Mouse (Mus musculus): Measurements from ENCODE around the gene Gm26602.
A peak's percentile ranks its signal among the peaks of the same experiment; 100 is the strongest.
"Not testable (repeated sequence)": the region's sequence is repeated elsewhere in the genome, so short reads cannot be mapped to it uniquely, and the experiment has no call there.

Gene Gm26602

DNA sequence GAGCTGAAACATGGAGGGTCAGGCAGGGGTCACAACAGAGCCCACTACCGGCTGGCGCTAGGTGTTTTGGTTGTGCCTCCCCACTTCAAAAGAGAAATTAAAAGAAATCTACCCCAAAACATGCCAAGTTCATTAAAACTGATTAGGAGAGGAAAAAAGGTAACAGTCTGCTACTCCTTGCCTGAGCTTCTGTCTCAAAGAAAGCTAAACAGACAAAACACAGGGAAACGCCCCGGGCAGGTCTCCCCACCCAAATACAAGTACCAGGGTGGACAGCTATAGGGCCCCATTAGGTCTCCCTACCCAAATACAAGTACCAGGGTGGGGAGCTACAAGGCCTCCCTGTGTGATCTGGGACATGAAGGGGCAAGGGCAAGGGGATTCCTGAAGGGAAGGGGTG lies at the start of gene Gm26602:
Gm26602 (plus strand) TSS at position 301 of the 400 bp plus-strand sequence.
- no peak for DNase-seq (ENCODE audit: low read depth)

DNA sequence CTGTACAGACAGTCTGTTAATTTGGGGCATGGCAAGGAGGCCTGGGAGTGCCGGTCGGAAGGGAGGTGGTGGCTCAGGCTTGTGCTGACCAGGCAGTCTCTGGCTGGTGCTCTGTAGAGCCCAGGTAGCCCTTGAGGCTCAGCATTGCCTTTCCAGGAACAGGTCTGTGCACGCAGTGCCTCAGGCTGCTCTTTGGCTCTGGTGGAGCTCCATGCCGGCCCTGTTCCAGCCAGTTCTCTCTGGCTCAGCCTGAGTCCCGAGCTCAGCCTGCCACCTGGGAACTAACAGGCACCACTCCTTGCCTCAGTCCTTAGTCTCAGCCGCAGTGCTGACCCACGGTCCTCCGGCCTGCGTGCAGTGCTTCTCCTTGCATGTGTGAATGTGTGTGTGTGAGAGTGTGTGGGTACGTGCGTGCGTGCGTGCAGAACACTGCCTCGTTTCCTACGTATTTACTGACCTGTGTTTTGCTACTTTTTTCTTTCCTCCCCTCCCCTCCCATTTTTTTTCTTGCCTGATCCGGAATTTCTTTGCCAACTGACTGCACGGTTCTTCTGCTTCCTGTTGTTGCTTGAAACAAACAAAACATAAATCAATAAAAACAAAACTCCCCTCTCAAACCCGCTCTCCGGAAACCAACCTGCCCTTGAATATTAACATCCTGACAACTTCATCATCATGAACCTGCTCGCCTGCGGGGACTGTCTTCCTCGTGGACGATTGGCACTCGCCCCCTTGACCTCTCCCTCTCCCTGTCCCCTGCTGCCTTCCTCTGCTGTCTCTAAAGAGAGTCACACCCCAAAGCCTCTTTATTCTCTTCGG lies 49.2 kb upstream of the Gm26602 start:
- DNase-seq (ENCODE audit: low read depth) = no peak

DNA sequence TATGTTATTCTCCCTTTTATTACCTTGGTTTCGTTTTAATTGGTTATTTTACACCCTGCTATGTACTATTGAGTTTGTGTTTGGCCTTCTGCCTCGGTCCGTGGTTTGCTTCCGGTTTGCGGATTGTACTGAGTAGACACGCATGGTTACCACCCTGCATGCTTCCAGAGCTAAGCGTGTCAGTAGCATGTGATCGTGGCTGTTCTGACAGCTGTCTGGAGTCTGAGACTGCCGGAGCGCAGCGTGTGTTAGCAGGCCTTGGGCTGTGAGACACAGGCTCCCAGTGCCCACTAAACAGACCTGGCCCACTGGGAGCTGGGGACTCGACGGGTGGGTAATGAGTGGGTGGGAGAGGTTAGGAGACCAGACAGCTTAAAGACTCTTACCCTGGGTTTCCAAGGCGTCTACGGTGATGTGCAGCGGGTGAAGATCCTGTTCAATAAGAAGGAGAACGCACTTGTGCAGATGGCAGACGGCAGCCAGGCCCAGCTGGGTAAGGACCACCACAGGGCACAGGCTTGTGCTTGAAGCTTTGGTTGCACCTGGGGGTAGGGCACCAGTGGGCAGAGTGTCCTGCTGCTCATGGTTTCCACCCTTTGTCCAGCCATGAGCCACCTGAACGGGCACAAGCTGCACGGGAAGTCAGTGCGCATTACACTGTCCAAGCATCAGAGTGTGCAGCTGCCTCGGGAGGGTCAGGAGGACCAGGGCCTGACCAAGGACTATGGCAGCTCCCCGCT lies 48.4 kb upstream of the Gm26602 start:
- no peak for DNase-seq (ENCODE audit: low read depth)

DNA sequence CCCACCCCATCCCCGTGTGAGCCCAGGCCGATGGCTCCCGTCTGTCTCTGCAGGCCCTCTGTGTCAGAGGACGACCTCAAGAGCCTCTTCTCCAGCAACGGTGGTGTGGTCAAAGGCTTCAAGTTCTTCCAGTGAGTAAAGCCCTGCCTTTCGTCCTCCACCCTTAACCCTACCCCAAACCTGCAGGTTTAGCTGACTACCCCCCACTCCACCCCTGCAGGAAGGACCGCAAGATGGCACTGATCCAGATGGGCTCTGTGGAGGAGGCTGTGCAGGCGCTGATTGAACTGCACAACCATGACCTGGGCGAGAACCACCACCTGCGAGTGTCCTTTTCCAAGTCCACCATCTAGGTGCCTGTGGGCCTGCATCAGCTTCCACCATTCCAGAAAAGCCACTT lies 47.7 kb upstream of the Gm26602 start:
- no peak for DNase-seq (ENCODE audit: low read depth)

DNA sequence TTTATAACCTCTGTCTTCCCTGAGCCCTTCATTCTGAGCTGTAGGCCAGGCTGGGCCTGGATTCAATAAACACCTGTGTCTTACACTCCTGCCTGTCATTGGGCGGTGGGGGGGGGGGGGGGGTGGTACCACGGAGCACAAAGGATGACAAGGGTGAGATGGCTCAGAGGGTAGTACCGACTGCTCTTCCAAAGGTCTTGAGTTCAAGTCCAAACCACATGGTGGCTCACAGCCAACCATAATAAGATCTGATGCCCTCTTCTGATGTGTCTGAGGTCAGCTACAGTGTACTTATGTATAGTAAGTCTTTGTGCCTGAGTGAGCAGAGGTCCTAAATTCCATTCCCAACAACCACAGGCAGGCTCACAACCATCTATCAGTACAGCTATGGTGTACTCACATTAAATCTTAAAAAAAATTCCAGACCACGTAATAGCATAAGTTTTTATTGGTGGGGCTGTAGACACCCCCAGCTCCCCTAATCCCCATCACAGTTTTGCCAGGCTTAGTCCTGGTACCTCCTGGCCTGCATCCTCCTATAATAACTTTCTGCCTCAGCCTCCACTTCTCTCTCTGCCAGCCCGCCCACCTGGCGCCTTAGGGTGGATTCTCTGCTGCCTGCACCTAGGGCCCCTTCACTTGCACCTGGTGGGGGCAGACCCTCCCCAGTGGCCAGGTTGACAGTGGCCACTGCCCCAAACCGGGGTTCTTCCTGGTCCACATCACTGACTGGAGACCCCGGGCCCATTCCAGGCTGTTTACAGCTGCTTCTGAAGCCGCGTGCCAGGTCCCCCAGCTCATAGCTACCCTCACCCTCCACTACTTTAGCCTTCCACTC lies 46.1 kb upstream of the Gm26602 start:
- DNase-seq (ENCODE audit: low read depth) = peak; percentile 74

DNA sequence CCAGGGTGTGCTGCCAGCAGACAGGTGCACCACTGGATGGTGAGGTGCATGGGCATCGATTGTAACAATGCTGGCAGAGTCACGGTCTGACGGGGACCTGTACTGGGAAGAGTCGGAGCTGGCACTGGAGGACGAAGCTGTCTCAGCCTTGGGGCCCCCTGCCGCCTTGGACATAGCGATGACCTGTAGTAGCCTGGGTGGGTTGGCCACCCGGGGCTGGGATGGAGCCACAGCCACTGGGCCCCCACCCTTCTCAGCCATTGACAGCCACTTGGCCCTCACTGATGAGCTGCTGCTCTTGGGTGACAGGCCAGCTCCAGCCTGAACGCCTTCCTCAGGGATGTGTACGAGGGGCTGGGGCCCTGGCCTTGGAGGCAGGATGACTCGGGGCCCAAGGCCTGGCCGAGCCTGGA lies 45.5 kb upstream of the Gm26602 start:
- no peak for DNase-seq (ENCODE audit: low read depth)

DNA sequence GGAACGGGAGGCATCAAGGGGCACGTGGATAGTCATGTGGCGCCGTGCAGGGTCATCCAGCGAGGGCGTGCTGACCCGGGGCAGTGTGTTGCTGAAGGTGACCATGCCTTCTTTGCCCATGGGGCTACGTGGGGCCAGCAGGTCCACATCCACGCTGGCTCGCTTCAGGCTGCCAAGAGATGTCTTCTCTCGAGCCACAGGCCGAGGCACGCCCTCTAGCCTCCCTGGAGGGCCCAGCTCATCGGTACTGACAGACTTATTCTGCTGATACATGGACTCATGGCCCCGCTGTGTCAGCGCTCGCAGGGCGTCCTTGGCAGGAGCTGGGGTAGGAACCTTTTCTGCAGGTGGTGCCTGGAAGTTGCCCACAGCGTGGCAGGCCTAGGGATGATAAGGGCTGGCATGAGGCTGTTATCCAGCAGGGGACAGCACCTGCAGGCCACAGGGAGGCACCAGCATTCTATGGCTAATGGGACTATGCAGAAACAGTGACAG lies 44.8 kb upstream of the Gm26602 start:
- DNase-seq (ENCODE audit: low read depth) = no peak

DNA sequence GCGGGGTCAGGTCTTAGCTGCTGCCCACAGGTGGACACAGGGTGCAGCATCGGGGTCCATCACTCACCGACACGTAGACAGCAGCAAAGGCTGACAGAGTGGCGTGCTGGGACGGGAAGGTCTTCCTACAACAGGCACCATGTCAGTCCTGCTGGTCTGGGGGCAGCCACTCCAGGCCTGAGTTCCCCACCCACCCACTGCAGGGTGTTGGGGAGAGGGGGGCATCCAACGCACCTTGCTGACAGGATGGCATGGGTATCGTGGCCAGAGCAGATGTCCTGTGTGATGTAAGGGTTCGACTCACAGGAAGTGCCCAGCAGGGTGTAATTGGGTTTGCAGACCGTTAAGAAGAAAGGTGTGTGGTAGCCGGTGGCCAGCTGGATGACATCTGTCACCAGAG lies 44.1 kb upstream of the Gm26602 start:
- DNase-seq (ENCODE audit: low read depth) = no peak

DNA sequence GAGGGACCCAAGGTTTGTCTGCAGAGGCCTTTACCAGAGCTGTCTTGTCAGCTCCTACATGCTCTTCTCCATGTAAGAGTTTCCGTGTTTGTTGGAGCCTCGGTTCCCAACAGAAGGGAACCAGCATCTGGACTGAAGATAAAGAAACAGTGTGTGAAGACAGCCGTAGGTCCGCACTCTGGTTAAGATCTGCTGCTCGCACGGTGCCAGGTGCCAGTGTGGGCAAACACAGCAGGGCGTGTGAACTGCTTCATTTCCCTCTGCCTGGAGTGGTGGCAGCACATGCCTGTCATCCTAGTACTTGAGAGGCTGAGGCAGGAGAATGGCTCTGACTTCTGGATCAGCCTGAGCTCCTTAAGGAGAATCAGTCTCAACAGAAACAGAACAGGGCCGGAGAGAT lies 38.8 kb upstream of the Gm26602 start:
- no peak for DNase-seq (ENCODE audit: low read depth)

DNA sequence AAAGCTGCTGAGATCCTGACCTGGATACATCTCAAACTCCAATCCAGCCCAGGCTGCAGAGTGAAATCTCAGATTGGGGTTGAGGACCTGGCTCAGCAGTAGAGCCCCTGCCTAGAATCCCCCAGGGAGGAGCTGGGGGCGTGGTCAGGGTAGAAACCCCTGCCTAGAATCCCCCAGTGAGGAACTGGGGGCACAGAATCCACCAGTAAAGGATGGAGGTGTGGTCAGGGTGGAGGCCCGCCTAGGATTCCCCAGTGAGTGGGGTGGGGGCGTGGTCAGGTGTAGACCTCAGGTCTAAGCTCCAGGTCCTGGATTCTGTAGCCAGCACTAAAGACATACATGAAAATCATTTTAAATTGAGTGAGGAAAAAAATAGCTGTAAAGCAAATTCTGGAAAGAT lies 37.8 kb upstream of the Gm26602 start:
- DNase-seq (ENCODE audit: low read depth) = no peak

DNA sequence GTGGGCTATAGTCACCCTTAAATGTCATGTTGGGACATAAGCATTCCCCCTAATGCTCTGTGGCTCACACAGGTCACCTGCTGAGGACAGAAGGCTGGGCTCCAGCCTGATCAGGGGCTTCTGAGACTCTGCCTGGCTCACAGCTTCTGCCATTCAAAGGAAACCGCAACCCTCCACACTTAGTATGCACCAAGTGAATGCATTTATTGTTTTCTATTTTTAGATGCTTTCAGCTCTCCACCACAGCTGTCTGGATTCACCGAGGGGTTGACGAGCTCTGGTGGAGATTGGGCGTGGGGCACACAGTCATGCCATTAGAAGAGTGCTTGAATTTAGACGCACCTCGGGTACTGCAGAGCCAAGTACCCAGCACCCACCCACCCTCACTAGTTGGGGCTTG lies 37.3 kb upstream of the Gm26602 start:
- no peak for DNase-seq (ENCODE audit: low read depth)

DNA sequence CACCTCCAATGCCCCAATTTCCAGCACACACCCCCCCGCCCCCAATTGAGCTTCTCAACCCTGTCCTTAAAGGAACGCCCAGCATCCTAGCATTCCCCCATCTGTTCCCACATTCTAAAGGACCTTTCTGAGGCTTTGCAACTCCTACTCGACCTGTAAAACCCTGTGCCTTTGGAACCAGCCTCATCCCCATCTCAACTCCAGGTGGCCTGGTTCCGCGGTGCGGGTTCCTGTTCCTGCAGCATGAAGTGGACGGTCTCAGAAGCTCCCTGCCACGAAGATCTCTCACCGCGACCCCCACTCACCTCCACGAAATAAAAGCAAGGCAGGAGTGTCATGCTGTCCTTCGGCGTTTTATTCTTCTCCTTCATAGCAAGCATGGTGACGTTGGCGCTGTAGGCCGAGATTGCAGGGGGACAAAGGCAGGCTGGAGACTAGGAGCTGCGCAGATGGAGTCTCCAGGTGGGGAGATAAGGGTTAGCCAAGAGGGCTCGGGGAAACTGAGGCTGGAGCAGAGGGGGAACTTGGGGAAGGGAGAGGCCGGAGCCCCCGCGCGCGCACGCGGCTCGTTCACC lies 36.9 kb upstream of the Gm26602 start:
- no peak for DNase-seq (ENCODE audit: low read depth)

DNA sequence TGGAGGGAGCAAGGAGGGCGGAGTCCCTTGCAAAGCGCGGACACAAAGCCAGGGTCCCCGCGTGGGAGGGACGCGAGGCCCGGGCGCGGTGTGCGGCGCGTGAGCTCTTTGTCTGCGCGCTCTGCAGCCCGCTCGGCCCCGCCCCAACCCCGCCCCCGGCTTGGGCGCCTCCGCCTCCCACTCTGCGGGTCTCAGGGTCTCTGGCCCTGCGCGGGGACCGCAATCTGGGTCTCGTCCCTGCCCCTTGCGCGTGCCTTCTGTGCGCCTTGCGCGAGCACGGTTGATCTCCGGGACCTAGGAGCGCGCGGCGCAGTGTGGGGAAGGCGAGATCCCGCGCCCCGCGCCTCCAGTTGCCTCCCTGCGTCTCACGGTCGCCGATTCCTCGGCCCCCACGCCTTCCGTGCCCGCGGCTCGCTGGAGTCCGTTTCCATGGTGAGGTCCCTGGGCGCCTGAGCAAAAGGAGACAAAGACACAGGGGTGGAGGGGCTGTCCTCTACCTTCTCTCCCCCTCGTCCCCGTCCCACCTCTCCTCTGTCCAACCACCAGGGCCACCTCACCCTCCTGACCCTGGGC lies 36.3 kb upstream of the Gm26602 start, which contains the start of the genes Prtn3 and Plppr3:
Prtn3 (plus strand) TSS at position 187 of the 573 bp plus-strand sequence.
Plppr3 (minus strand) TSS at position 345 of the 573 bp plus-strand sequence.
- peak; percentile 39 for DNase-seq (ENCODE audit: low read depth)

DNA sequence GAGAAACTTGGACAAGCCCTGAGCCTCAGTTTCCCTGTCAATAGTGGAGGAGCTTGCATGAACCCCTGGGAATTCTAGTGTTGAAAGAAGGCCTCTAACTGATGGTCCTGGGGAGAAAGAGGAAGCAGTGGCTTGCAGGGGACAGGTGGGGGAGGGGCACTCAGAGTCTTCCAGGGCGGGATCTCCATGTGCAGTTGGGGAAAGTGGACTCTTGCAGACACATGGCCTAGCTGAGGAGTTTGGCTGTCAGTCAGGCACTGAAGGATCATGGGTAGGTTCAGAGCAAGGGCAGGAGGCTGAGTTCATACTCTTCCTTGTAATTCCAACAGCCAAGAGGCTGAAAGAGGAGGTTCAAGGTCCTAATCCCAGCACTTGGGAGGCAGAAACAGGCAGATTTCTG lies 33.5 kb upstream of the Gm26602 start:
- DNase-seq (ENCODE audit: low read depth) = no peak

DNA sequence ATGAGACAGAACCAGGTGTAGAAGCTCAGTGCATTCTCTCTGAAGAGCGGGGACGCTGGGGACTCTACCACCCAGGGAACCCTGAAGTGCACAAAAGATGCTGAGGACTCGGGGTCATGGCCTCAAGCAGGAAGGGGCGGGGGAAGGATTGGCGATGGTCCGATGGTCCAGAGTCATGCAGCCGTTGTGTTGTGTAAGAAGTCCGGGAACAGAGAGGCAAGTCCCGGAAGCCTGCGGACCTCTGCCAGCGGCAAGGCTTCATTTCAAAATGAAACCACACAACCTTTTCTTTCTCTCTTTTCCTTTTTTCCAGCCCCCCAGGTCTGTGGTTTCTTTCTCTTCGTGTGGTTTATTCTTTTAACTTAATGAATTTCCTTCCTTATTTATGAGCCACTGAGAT lies 32.9 kb upstream of the Gm26602 start:
- no peak for DNase-seq (ENCODE audit: low read depth)

DNA sequence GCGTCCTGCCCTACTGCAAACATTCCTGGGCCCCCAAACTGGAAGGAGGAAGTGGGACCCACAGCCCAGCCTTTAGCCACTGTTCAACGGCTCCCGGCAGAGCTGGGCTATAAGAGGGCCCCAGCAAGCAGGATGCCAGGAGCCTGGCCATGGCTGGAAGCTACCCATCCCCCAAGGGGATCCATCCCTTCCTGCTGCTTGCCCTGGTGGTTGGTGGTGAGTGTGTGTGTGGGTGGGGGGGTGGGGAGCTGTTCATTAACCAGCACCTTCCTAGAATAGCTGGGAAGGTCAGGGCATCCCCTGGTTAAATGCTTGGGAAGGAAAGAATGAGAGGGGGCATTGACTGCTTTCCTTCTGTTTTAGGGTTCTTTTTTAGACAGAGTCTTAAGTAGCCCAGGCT lies 31.1 kb upstream of the Gm26602 start:
- DNase-seq (ENCODE audit: low read depth) = no peak

DNA sequence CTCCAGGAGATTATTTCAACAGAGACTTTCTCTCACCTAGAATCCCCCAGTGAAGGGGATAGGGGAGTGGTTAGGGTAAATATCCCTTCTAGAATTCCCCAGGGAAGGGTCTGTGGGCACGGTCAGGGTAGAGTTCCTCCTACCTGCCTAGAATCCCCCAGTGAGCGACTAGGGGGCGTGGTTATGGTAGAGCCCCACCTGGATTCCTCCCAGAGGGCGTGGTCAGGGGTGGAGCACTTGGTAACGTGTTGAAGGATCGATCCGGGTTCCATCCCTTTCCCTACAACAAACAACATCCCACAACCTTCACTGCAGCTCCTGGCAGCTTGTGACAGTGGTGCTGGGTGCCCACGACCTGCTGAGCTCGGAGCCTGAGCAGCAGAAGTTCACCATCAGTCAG lies 29.9 kb upstream of the Gm26602 start:
- no peak for DNase-seq (ENCODE audit: low read depth)

DNA sequence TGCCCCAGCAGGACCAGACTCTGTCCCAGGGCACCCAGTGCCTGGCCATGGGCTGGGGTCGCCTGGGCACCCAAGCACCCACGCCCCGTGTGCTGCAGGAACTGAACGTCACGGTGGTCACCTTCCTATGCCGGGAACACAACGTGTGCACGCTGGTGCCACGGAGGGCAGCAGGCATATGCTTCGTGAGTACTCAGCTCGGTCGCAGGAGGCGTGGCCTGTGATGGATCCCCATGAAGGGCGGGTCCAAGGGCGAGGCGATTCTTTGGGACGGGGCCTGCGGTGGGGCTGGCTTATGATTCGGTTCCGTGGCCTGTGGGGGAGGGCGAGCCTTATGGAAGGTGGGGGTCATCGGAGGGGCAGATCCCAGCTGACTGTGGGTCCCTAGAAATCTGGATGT lies 28.7 kb upstream of the Gm26602 start:
- no peak for DNase-seq (ENCODE audit: low read depth)

DNA sequence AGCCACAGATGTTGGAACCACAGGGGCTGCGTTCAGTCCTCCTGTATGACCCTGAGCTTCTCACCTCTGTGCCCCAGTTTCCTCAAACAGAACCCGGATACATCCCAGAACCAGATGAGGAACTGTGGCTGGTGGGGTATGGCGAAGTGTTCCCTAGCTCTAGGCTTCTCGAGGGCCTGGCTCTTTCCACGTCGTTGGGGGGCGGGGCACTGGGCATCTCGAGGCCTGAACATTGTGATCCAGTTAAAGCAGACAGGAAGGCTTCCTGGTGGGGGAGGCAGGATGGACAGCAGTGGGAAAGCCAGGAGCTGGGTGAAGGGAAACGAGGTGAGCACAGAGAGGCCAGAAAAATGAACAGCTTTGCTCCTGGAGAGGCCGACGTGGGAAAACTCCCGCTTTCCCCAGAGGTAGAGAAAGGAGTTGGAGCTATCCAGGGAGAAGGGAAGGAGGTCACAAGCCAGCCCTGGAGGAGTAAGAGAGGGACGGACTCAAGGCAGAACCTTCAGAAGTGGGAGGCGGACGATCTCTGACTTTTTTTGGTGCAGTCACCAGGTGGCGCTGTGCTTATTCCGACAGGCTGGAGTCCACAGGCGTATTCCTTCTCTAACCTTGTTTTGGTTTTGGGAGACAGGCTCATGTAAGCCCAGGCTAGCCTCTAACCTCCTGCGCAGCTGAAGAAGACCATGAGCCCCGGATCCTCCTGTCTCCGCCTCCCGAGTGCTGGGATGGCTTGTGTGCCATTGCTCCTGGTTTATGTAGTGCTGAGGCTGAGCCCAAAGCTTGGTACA lies 27.2 kb upstream of the Gm26602 start:
- DNase-seq (ENCODE audit: low read depth) = peak; percentile 94

DNA sequence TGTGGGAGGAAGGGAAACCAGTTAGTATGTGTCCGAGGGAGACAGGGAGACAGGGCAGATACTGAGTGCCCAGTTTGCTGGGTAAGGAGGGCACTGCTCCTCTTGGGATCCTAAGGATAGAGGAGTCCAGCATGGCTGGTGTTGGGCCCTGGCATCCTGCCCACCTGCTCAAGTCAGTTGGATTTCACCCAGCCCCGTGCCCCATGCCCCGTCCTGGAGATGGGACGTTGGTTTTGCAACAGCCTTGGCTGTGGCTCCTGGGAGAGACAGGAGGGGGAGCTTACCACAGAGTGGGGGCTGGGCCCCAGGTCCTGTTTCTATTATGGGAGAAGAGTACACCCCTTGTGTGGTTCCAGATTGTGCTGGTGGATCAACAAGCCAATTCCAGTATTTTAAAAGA lies 26.2 kb upstream of the Gm26602 start:
- peak; percentile 78 for DNase-seq (ENCODE audit: low read depth)

DNA sequence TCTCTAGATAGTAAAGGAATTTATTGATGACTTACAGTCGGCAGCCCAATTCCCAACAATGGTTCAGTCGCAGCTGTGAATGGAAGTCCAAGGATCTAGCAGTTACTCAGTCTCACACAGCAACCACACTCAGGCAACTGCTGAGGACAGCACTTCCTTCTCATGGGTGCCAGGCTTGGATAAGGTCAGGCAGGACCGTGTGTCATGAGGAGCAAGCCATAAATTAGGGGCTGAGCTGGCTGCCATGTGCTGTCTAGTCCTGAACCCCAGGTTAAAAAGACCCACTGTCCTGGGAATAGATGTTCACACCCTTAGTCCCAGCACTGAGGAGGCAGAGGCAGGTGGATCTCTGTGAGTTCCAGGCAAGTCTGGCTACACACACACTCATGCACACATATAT lies 25.7 kb upstream of the Gm26602 start:
- not testable (repeated sequence) for DNase-seq (ENCODE audit: low read depth)
